Mouse (Mus musculus) MEL (cell line): ENCODE results near the gene Olfr904. TPM values are rescaled to one million over a fixed set of nuclear protein-coding genes. Genes with fewer than 3 reads are reported as not detected.

Experiments
- DNase-seq: peaks from one replicate; pipeline ENCODE4 v3.0.0; 2011; ENCODE audit warnings: low read depth, low spot score
- H3K27ac ChIP-seq: 2 replicates; pipeline ENCODE4 v1.5.1; 2012; ENCODE audit warnings: low read depth, mild to moderate bottlenecking, control low read depth, low read length, moderate library complexity; ENCODE audit not compliant: control insufficient read depth
- H3K27me3 ChIP-seq, 2 experiments: fragments of 150-350 bp in 1 of 2; sonication (generic) in 1 of 2; 2 replicates each; pipeline ENCODE4 v1.6.1; 2012; ENCODE audit warnings: low read length in 2 of 2, mild to moderate bottlenecking in 2 of 2, improper control_type of control experiment in 1 of 2, moderate library complexity in 1 of 2; ENCODE audit not compliant: insufficient read depth in 2 of 2, control insufficient read depth in 1 of 2
- H3K36me3 ChIP-seq, 2 experiments: 2 replicates each; pipeline ENCODE4 v1.6.1; 2012 to 2014; ENCODE audit warnings: low read length in 2 of 2, improper control_type of control experiment in 1 of 2, inconsistent platforms in 1 of 2, mild to moderate bottlenecking in 1 of 2; ENCODE audit not compliant: insufficient read depth in 2 of 2, control insufficient read depth in 1 of 2
- H3K4me1 ChIP-seq, 2 experiments: fragments of 150-350 bp in 1 of 2; sonication (generic) in 1 of 2; 2 replicates each; pipeline ENCODE4 v1.6.1; 2012; ENCODE audit warnings: low read length in 2 of 2, improper control_type of control experiment in 1 of 2, mild to moderate bottlenecking in 1 of 2; ENCODE audit not compliant: insufficient read depth in 2 of 2, control insufficient read depth in 1 of 2
- H3K4me3 ChIP-seq, 2 experiments: fragments of 150-350 bp in 1 of 2; sonication (generic) in 1 of 2; 2 replicates each; pipeline ENCODE4 v1.5.1; 2012; ENCODE audit warnings: low read depth in 2 of 2, low read length in 2 of 2, mild to moderate bottlenecking in 2 of 2, moderate library complexity in 2 of 2, control low read depth in 1 of 2, improper control_type of control experiment in 1 of 2; ENCODE audit not compliant: control insufficient read depth in 1 of 2, insufficient read depth in 1 of 2
- H3K79me2 ChIP-seq: 2 replicates; pipeline ENCODE4 v1.6.1; 2012; ENCODE audit warnings: mild to moderate bottlenecking, low read length, moderate library complexity; ENCODE audit not compliant: control insufficient read depth, poor library complexity, insufficient read depth
- H3K9ac ChIP-seq: 2 replicates; pipeline ENCODE4 v1.6.1; 2012; ENCODE audit warnings: low read depth, mild to moderate bottlenecking, control low read depth, low read length, moderate library complexity; ENCODE audit not compliant: control insufficient read depth, poor library complexity, severe bottlenecking
- H3K9me3 ChIP-seq: fragments of 150-350 bp; sonication (generic); replicated peaks from 2 replicates; pipeline ENCODE4 v1.6.1; 2012; ENCODE audit warnings: mild to moderate bottlenecking, low read length, improper control_type of control experiment, moderate library complexity; ENCODE audit not compliant: insufficient read depth
- CHD1 ChIP-seq: IDR thresholded peaks from 2 replicates; pipeline ENCODE4 v1.6.1; 2012; ENCODE audit warnings: low read depth, mild to moderate bottlenecking, inconsistent platforms, low read length, improper control_type of control experiment
- CTCF ChIP-seq, 3 experiments: IDR thresholded peaks in 2 of 3; conservative IDR thresholded peaks in 1 of 3; 2 replicates each; pipeline ENCODE4 v1.5.1; 2011 to 2012; ENCODE audit warnings: low read length in 3 of 3, low read depth in 2 of 3, mild to moderate bottlenecking in 2 of 3, improper control_type of control experiment in 1 of 3, inconsistent platforms in 1 of 3, mixed read lengths in 1 of 3, moderate library complexity in 1 of 3; ENCODE audit not compliant: control insufficient read depth in 1 of 3, insufficient read depth in 1 of 3, poor library complexity in 1 of 3, severe bottlenecking in 1 of 3
- E2F4 ChIP-seq: IDR thresholded peaks from 2 replicates; pipeline ENCODE4 v1.6.1; 2011; ENCODE audit warnings: low read depth, low read length, improper control_type of control experiment, borderline replicate concordance
- EP300 ChIP-seq, 2 experiments: IDR thresholded peaks; 2 replicates each; pipeline ENCODE4 v1.6.1; 2011; ENCODE audit warnings: improper control_type of control experiment in 2 of 2, low read length in 2 of 2, low read depth in 1 of 2, mild to moderate bottlenecking in 1 of 2
- ETS1 ChIP-seq: IDR thresholded peaks from 2 replicates; pipeline ENCODE4 v1.6.1; 2012; ENCODE audit warnings: low read depth, mild to moderate bottlenecking, inconsistent platforms, low read length, improper control_type of control experiment, moderate library complexity
- GABPA ChIP-seq: IDR thresholded peaks from 2 replicates; pipeline ENCODE4 v1.6.1; 2012; ENCODE audit warnings: low read depth, mild to moderate bottlenecking, inconsistent platforms, low read length, improper control_type of control experiment, moderate library complexity
- GATA1 ChIP-seq: IDR thresholded peaks from 2 replicates; pipeline ENCODE4 v1.6.1; 2011; ENCODE audit warnings: low read depth, low read length, improper control_type of control experiment
- JUND ChIP-seq: IDR thresholded peaks from 2 replicates; pipeline ENCODE4 v1.6.1; 2011; ENCODE audit warnings: low read depth, mild to moderate bottlenecking, improper control_type of control experiment, low read length
- KAT2A ChIP-seq: conservative IDR thresholded peaks from 2 replicates; pipeline ENCODE4 v1.6.1; 2012; ENCODE audit warnings: low read depth, low read length, improper control_type of control experiment, inconsistent platforms
- MAX ChIP-seq: IDR thresholded peaks from 2 replicates; pipeline ENCODE4 v1.6.1; 2011; ENCODE audit warnings: low read length, improper control_type of control experiment
- MAZ ChIP-seq: IDR thresholded peaks from 2 replicates; pipeline ENCODE4 v1.6.1; 2012; ENCODE audit warnings: low read depth, mild to moderate bottlenecking, inconsistent platforms, low read length, improper control_type of control experiment
- MEF2A ChIP-seq: IDR thresholded peaks from 2 replicates; pipeline ENCODE4 v1.6.1; 2014; ENCODE audit warnings: low read depth, mild to moderate bottlenecking, inconsistent platforms, low read length, improper control_type of control experiment; ENCODE audit not compliant: poor library complexity, insufficient replicate concordance, severe bottlenecking; ENCODE audit errors: extremely low read depth
- MYC ChIP-seq: IDR thresholded peaks from 2 replicates; pipeline ENCODE4 v1.6.1; 2011; ENCODE audit warnings: low read depth, mild to moderate bottlenecking, low read length, improper control_type of control experiment, moderate library complexity
- NELFE ChIP-seq: IDR thresholded peaks from 2 replicates; pipeline ENCODE4 v1.6.1; 2011; ENCODE audit warnings: low read depth, low read length, improper control_type of control experiment
- SMC3 ChIP-seq: IDR thresholded peaks from 2 replicates; pipeline ENCODE4 v1.6.1; 2011; ENCODE audit warnings: low read depth, low read length, improper control_type of control experiment
- TBP ChIP-seq: IDR thresholded peaks from 2 replicates; pipeline ENCODE4 v1.8.0; 2011; ENCODE audit warnings: low read depth, low read length, improper control_type of control experiment
- TCF12 ChIP-seq: IDR thresholded peaks from 2 replicates; pipeline ENCODE4 v1.6.1; 2014; ENCODE audit warnings: low read depth, mild to moderate bottlenecking, inconsistent platforms, low read length, improper control_type of control experiment, moderate library complexity
- UBTF ChIP-seq: IDR thresholded peaks from 2 replicates; pipeline ENCODE4 v1.6.1; 2012; ENCODE audit warnings: low read depth, mild to moderate bottlenecking, inconsistent platforms, low read length, improper control_type of control experiment, moderate library complexity, borderline replicate concordance; ENCODE audit not compliant: insufficient read depth
- USF1 ChIP-seq: IDR thresholded peaks from 2 replicates; pipeline ENCODE4 v1.6.1; 2014; ENCODE audit warnings: low read depth, mild to moderate bottlenecking, inconsistent platforms, low read length, improper control_type of control experiment, moderate library complexity
- ZC3H11A ChIP-seq: IDR thresholded peaks from 2 replicates; pipeline ENCODE4 v1.6.1; 2012; ENCODE audit warnings: low read depth, mild to moderate bottlenecking, inconsistent platforms, low read length, improper control_type of control experiment
- ZMIZ1 ChIP-seq: IDR thresholded peaks from 2 replicates; pipeline ENCODE4 v1.6.1; 2012; ENCODE audit warnings: low read depth, mild to moderate bottlenecking, inconsistent platforms, low read length, improper control_type of control experiment, moderate library complexity
- ZNF384 ChIP-seq: IDR thresholded peaks from 2 replicates; pipeline ENCODE4 v1.6.1; 2012; ENCODE audit warnings: low read depth, mild to moderate bottlenecking, inconsistent platforms, low read length, improper control_type of control experiment
- polyA plus RNA-seq, 2 experiments: library from polyadenylated mRNA; stranded (reverse) in 1 of 2; unstranded in 1 of 2; fragments of >175 nt in 1 of 2; fragments of >200 nt in 1 of 2; gene quantifications; 2 replicates each; pipeline versions ENCODE4 v1.2.1 to v1.2.4; 2012; ENCODE audit warnings: low replicate concordance in 2 of 2, low read depth in 1 of 2; ENCODE audit not compliant: insufficient read length in 2 of 2, insufficient read depth in 1 of 2, missing spikeins in 1 of 2
- total RNA-seq: library from RNA; depleted of rRNA; stranded (reverse); fragments of 300-350 nt; gene quantifications from 2 replicates; pipeline ENCODE4 v1.2.3, GENCODE M21; 2012

Olfr904 gene
- total and polyA plus RNA-seq, 3 experiments = not detected

GRCm38 (mm10) chr9:38423801-38424200 lies 39.1 kb upstream of the Olfr904 start:
- H3K27me3 ChIP-seq = no peaks in the 10 kb centered on the region
- no peak for DNase-seq
- H3K27ac ChIP-seq = no peak overlapping the region
- no peak overlapping the region for H3K9ac ChIP-seq
- no peaks in the 10 kb centered on the region for H3K79me2 ChIP-seq
- no peaks in the 10 kb centered on the region for H3K9me3 ChIP-seq
- no peak for TF ChIP-seq USF1
- TF ChIP-seq TCF12 = no peak
- no peak for TF ChIP-seq SMC3
- TF ChIP-seq E2F4 = no peak
- no peak for TF ChIP-seq GATA1
- TF ChIP-seq MAZ = no peak
- TF ChIP-seq MAX = no peak
- no peak for TF ChIP-seq TBP
- no peak for TF ChIP-seq NELFE
- no peak for TF ChIP-seq KAT2A
- no peak for TF ChIP-seq MYC
- no peak for TF ChIP-seq ZMIZ1
- TF ChIP-seq ZC3H11A = no peak
- TF ChIP-seq GABPA = no peak
- no peak overlapping the region for H3K4me3 ChIP-seq
- H3K4me1 ChIP-seq = no peaks in the 10 kb centered on the region
- H3K36me3 ChIP-seq = no peaks in the 10 kb centered on the region

GRCm38 (mm10) chr9:38427026-38427425 lies 35.9 kb upstream of the Olfr904 start:
- TF ChIP-seq ZC3H11A = no peak
- TF ChIP-seq UBTF = no peak
- no peak for TF ChIP-seq JUND
- TF ChIP-seq CHD1 = no peak
- TF ChIP-seq MAX = no peak
- TF ChIP-seq ETS1 = no peak
- no peak for TF ChIP-seq NELFE
- no peak for TF ChIP-seq EP300 (IDR thresholded peaks at IDR 0.05; ENCODE audit: low read depth in 1 of 2, low read length in 2 of 2)
- TF ChIP-seq TCF12 = no peak
- TF ChIP-seq ZNF384 = no peak
- no peak for TF ChIP-seq CTCF (IDR thresholded peaks at IDR 0.05 in 2 of 3, conservative IDR thresholded peaks at IDR 0.05 in 1 of 3; ENCODE audit: control insufficient read depth in 1 of 3, insufficient read depth in 1 of 3, low read depth in 2 of 3, low read length in 3 of 3, poor library complexity in 1 of 3, severe bottlenecking in 1 of 3)
- TF ChIP-seq MEF2A = no peak
- no peak for TF ChIP-seq ZMIZ1
- no peak for DNase-seq
- H3K9me3 ChIP-seq = no peaks in the 10 kb centered on the region
- H3K4me1 ChIP-seq = no peaks in the 10 kb centered on the region
- no peak overlapping the region for H3K9ac ChIP-seq
- H3K36me3 ChIP-seq = no peaks in the 10 kb centered on the region
- no peak overlapping the region for H3K4me3 ChIP-seq
- H3K79me2 ChIP-seq = no peaks in the 10 kb centered on the region
- H3K27me3 ChIP-seq = no peaks in the 10 kb centered on the region
- H3K27ac ChIP-seq = no peak overlapping the region
